Mouse (Mus musculus) gastrocnemius, adult 2 months (tissue): ENCODE results near the gene Ccdc92b. TPM values are rescaled to one million over a fixed set of nuclear protein-coding genes. Genes with fewer than 3 reads are reported as not detected.

Experiments
- DNase-seq: peaks from one replicate; pipeline ENCODE4 v3.0.0; 2022
- H3K27ac ChIP-seq: fragments of 200-600 bp; 2 replicates; pipeline ENCODE4 v1.8.1; 2022; ENCODE audit warnings: mild to moderate bottlenecking
- H3K4me3 ChIP-seq: fragments of 200-600 bp; 2 replicates; pipeline ENCODE4 v1.8.1; 2022; ENCODE audit warnings: mild to moderate bottlenecking, moderate library complexity
- CTCF ChIP-seq: fragments of 200-600 bp; IDR thresholded peaks from 2 replicates; pipeline ENCODE4 v1.8.1; 2022; ENCODE audit warnings: antibody characterized with exemption, mild to moderate bottlenecking, moderate library complexity
- intact Hi-C: fragments of 180-260 bp; cut with DNase I; formaldehyde crosslinking; loops from one replicate; pipeline ENCODE4 v1.15.1; 2025
- total RNA-seq, 2 experiments: library from RNA; stranded (reverse); gene quantifications; 2 replicates each; pipeline ENCODE4 v1.2.3; 2021

Gene Ccdc92b
- total RNA-seq, 2 experiments from 2014 or later: 0.10 to 0.17 TPM

GRCm38 (mm10) chr11:74621974-74622669 is 2.7 kb downstream of the Ccdc92b start:
- intact Hi-C loops: no loop called here
- TF ChIP-seq CTCF: no peak
- no peak for DNase-seq
- Histone ChIP-seq H3K4me3 (no peak overlapping the region), H3K27ac (no peak overlapping the region)

GRCm38 (mm10) chr11:74623693-74624092 is 4.3 kb downstream of the Ccdc92b start:
- no peak for DNase-seq
- TF ChIP-seq CTCF: no peak
- intact Hi-C loops: no loop called here
- Histone ChIP-seq H3K27ac (no peak overlapping the region), H3K4me3 (no peak overlapping the region)

- DNase-seq: no peak
- H3K4me3 ChIP-seq: no peak overlapping the region
- intact Hi-C loops: no loop called here
- no peak overlapping the region for H3K27ac ChIP-seq
- TF ChIP-seq CTCF: no peak
Measured at GRCm38 (mm10) chr11:74625333-74625732, 5.9 kb downstream of the Ccdc92b start.

- H3K4me3 ChIP-seq: no peak overlapping the region
- no peak for TF ChIP-seq CTCF
- intact Hi-C loops: no loop called here
- DNase-seq: no peak
- H3K27ac ChIP-seq: no peak overlapping the region
Measured at GRCm38 (mm10) chr11:74627481-74627880, 8.1 kb downstream of the Ccdc92b start.

- no peak for TF ChIP-seq CTCF
Measured at GRCm38 (mm10) chr11:74631880-74632789, 12.7 kb downstream of the Ccdc92b start.

GRCm38 (mm10) chr11:74634490-74635275 is 15.3 kb downstream of the Ccdc92b start:
- peak; percentile 95 for TF ChIP-seq CTCF
- intact Hi-C loops: loop anchor here (1.0 to 5.0 kb wide), 3 partner anchors 134 to 213 kb away; no protein-coding TSS in a partner anchor
- peak; percentile 59 for DNase-seq

More at GRCm38 (mm10) chr11:74631880-74632789, 12.7 kb downstream of the Ccdc92b start:
- DNase-seq: no peak
- H3K4me3 ChIP-seq: no peak overlapping the region
- intact Hi-C loops: loop anchor here (5.0 kb wide), 1 partner anchor 185 kb away; no protein-coding TSS in a partner anchor
- no peak overlapping the region for H3K27ac ChIP-seq

GRCm38 (mm10) chr11:74637486-74637885 is 18.1 kb downstream of the Ccdc92b start:
- Histone ChIP-seq H3K4me3 (peak overlapping the region; percentile 89), H3K27ac (peak overlapping the region; percentile 92)
- intact Hi-C loops: loop anchor here (5.0 kb wide), 1 partner anchor 210 kb away; no protein-coding TSS in a partner anchor
- no peak for DNase-seq
- TF ChIP-seq CTCF: no peak

More at GRCm38 (mm10) chr11:74634490-74635275, 15.3 kb downstream of the Ccdc92b start:
- Histone ChIP-seq H3K4me3 (no peak overlapping the region), H3K27ac (no peak overlapping the region)

- intact Hi-C loops: loop anchor here (5.0 kb wide), 1 partner anchor 209 kb away; no protein-coding TSS in a partner anchor
- peak; percentile 68 for TF ChIP-seq CTCF
- Histone ChIP-seq H3K27ac (peak overlapping the region; percentile 92), H3K4me3 (peak overlapping the region; percentile 89)
- DNase-seq: peak; percentile 92
Measured at GRCm38 (mm10) chr11:74637971-74638790, 18.8 kb downstream of the Ccdc92b start.

GRCm38 (mm10) chr11:74638791-74639411 is 19.5 kb downstream of the Ccdc92b start:
- Histone ChIP-seq H3K4me3 (peak overlapping the region; percentile 89), H3K27ac (peak overlapping the region; percentile 92)
- TF ChIP-seq CTCF: no peak
- no peak for DNase-seq
- intact Hi-C loops: loop anchor here (5.0 kb wide), 1 partner anchor 208 kb away; no protein-coding TSS in a partner anchor

- no peak for DNase-seq
- no peak overlapping the region for H3K4me3 ChIP-seq
- H3K27ac ChIP-seq: peak overlapping the region; percentile 92; the same call in 1 of the 2 replicates
- no peak for TF ChIP-seq CTCF
- intact Hi-C loops: loop anchor here (5.0 kb wide), 1 partner anchor 208 kb away; no protein-coding TSS in a partner anchor
Measured at GRCm38 (mm10) chr11:74639628-74640027, 20.2 kb downstream of the Ccdc92b start.

GRCm38 (mm10) chr11:74647966-74648365 is 28.6 kb downstream of the Ccdc92b start:
- peak overlapping the region; percentile 97 for H3K27ac ChIP-seq
- no peak for TF ChIP-seq CTCF
- intact Hi-C loops: no loop called here
- DNase-seq: no peak
- H3K4me3 ChIP-seq: no peak overlapping the region
